Mouse (Mus musculus) spleen, adult 2 months (tissue): ENCODE measurements around the gene 1810037I17Rik.

ENCODE experiments used
- CTCF ChIP-seq: fragments of 200-500 bp; IDR thresholded peaks from 2 replicates; pipeline ENCODE4 v1.5.1; 2011; ENCODE audit warnings: mild to moderate bottlenecking, inconsistent platforms; ENCODE audit not compliant: insufficient read depth, insufficient read length, insufficient replicate concordance; ENCODE audit errors: extremely low read depth
- POLR2A ChIP-seq: fragments of 200-500 bp; IDR thresholded peaks from 2 replicates; pipeline ENCODE4 v1.6.1; 2011; ENCODE audit warnings: low read depth, low read length, inconsistent platforms

DNA sequence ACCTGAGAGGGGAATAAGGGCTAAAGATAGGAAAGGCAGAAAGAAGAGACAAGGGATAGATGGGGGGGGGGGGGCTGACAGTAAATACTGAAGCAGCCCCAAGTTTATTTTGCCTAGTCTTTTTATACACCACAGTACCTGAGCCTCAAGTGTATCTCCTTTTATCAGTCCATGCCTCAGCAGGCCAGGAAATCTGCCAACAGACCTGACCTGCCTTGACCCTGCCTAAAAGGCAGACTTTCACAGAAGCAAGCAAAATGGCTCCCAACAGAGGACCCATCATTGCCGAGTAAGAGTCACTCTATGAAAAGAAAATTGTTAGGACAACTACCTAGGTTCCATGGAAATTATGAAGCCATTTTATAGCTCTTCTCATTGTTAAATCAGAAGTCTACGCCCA is 16.2 kb upstream of the 1810037I17Rik start:
- no peak for TF ChIP-seq CTCF
- TF ChIP-seq POLR2A = no peak
